Mouse (Mus musculus) hindbrain, embryonic 12.5 days (tissue): Measurements from ENCODE around the gene Tapbp. TPM values are rescaled to one million over a fixed set of nuclear protein-coding genes. Genes with fewer than 3 reads are reported as not detected.

Source experiments
- ATAC-seq: fragments of 200-750 bp; cut with Nextera tagmentation; 2 replicates; pipeline ENCODE4 v1.8.0; 2017; ENCODE audit warnings: moderate TSS enrichment; ENCODE audit not compliant: low FRiP score
- H3K27ac ChIP-seq: fragments of 300-500 bp; sonication (generic); 2 replicates; pipeline ENCODE4 v1.5.1; 2016; ENCODE audit warnings: mild to moderate bottlenecking
- H3K27me3 ChIP-seq: fragments of 300-500 bp; sonication (generic); 2 replicates; pipeline ENCODE4 v1.6.1; 2016; ENCODE audit warnings: mild to moderate bottlenecking
- H3K36me3 ChIP-seq: fragments of 300-500 bp; sonication (generic); 2 replicates; pipeline ENCODE4 v1.6.1; 2016; ENCODE audit warnings: mild to moderate bottlenecking
- H3K4me1 ChIP-seq: fragments of 300-500 bp; sonication (generic); 2 replicates; pipeline ENCODE4 v1.6.1; 2016
- H3K4me2 ChIP-seq: fragments of 300-500 bp; sonication (generic); replicated peaks from 2 replicates; pipeline ENCODE4 v1.6.1; 2016; ENCODE audit warnings: mild to moderate bottlenecking
- H3K4me3 ChIP-seq: fragments of 300-500 bp; sonication (generic); 2 replicates; pipeline ENCODE4 v1.5.1; 2016; ENCODE audit warnings: mild to moderate bottlenecking
- H3K9ac ChIP-seq: fragments of 300-500 bp; sonication (generic); 2 replicates; pipeline ENCODE4 v1.6.1; 2016; ENCODE audit warnings: mild to moderate bottlenecking, moderate library complexity
- H3K9me3 ChIP-seq: fragments of 300-500 bp; sonication (generic); replicated peaks from 2 replicates; pipeline ENCODE4 v1.6.1; 2016; ENCODE audit warnings: mild to moderate bottlenecking
- WGBS: fragments of 180-500 bp; shearing (Covaris S2); methylation state at CpG from one replicate; pipeline ENCODE4 v1.1.7; 2016; 5-methylcytosine and 5-hydroxymethylcytosine counted together
- polyA plus RNA-seq: library from polyadenylated mRNA; unstranded; fragments of >200 nt; fragmentation: Nextera tagmentation; extraction: Ambion mirVana; gene quantifications from 2 replicates; pipeline ENCODE4 v1.2.1, GENCODE M21; 2016

Gene Tapbp
- polyA plus RNA-seq, 1 experiment from 2014 or later: 27.6 TPM

- Histone ChIP-seq H3K27me3 (no peaks in the 10 kb centered on the region), H3K9me3 (no peaks in the 10 kb centered on the region), H3K4me2 (peak within 1 kb of the TSS; percentile 97), H3K36me3 (peaks cover 32% of the 10 kb centered on the region), H3K27ac (peak within 1 kb of the TSS; percentile 92), H3K4me3 (peak within 1 kb of the TSS; percentile 82), H3K9ac (peak within 1 kb of the TSS; percentile 87), H3K4me1 (peaks cover 23% of the 10 kb centered on the region)
- under 1% methylated on average over 68 of the region's 68 CpGs for WGBS
- ATAC-seq: peak; percentile 96
Observed at GRCm38 (mm10) chr17:33909077-33909868, 6.4 kb upstream of the Tapbp start, which contains the start of gene Daxx. Daxx (plus strand) TSS chr17:33909414.

GRCm38 (mm10) chr17:33909869-33910250 is 5.8 kb upstream of the Tapbp start:
- peak overlapping the region; percentile 97 for H3K4me2 ChIP-seq
- ATAC-seq: peak; percentile 5; the same call in 1 of the 2 replicates
- H3K27ac ChIP-seq: peak overlapping the region; percentile 92
- H3K9ac ChIP-seq: peak overlapping the region; percentile 87
- H3K4me1 ChIP-seq: peaks cover 25% of the 10 kb centered on the region
- no peaks in the 10 kb centered on the region for H3K9me3 ChIP-seq
- peak overlapping the region; percentile 82 for H3K4me3 ChIP-seq
- H3K27me3 ChIP-seq: no peaks in the 10 kb centered on the region
- peaks cover 37% of the 10 kb centered on the region for H3K36me3 ChIP-seq
- under 1% methylated on average over 14 of the region's 14 CpGs for WGBS

- H3K36me3 ChIP-seq: peaks cover 41% of the 10 kb centered on the region
- ATAC-seq: no peak
- no peaks in the 10 kb centered on the region for H3K9me3 ChIP-seq
- peak overlapping the region; percentile 97 for H3K4me2 ChIP-seq
- no peaks in the 10 kb centered on the region for H3K27me3 ChIP-seq
- no peak overlapping the region for H3K27ac ChIP-seq
- peak overlapping the region; percentile 87 for H3K9ac ChIP-seq
- WGBS: 57% methylated on average over 11 of the region's 11 CpGs
- peak overlapping the region; percentile 82 for H3K4me3 ChIP-seq
- peaks cover 29% of the 10 kb centered on the region for H3K4me1 ChIP-seq
Observed at GRCm38 (mm10) chr17:33910346-33911051, 5.2 kb upstream of the Tapbp start.

- no peak for ATAC-seq
- H3K27me3 ChIP-seq: no peaks in the 10 kb centered on the region
- no peaks in the 10 kb centered on the region for H3K9me3 ChIP-seq
- WGBS: 92% methylated on average over 31 of the region's 31 CpGs
- no peak overlapping the region for H3K27ac ChIP-seq
- no peak overlapping the region for H3K4me2 ChIP-seq
- H3K36me3 ChIP-seq: peaks cover 41% of the 10 kb centered on the region
- H3K4me1 ChIP-seq: peaks cover 29% of the 10 kb centered on the region
- no peak overlapping the region for H3K4me3 ChIP-seq
- H3K9ac ChIP-seq: no peak overlapping the region
Observed at GRCm38 (mm10) chr17:33911052-33911812, 4.5 kb upstream of the Tapbp start.

- peaks cover 41% of the 10 kb centered on the region for H3K36me3 ChIP-seq
- no peaks in the 10 kb centered on the region for H3K9me3 ChIP-seq
- no peak overlapping the region for H3K27ac ChIP-seq
- no peaks in the 10 kb centered on the region for H3K27me3 ChIP-seq
- ATAC-seq: no peak
- WGBS: 90% methylated on average over 28 of the region's 28 CpGs
- H3K4me1 ChIP-seq: peaks cover 33% of the 10 kb centered on the region
- no peak overlapping the region for H3K4me2 ChIP-seq
- no peak overlapping the region for H3K9ac ChIP-seq
- no peak overlapping the region for H3K4me3 ChIP-seq
Observed at GRCm38 (mm10) chr17:33911813-33912414, 3.8 kb upstream of the Tapbp start.

- Histone ChIP-seq H3K4me2 (no peak overlapping the region), H3K4me1 (peaks cover 33% of the 10 kb centered on the region), H3K27me3 (0 out of 2 replicates have a peak, but pooled peaks cover 4% of the 10 kb centered on the region), H3K4me3 (no peak overlapping the region), H3K27ac (no peak overlapping the region), H3K9me3 (no peaks in the 10 kb centered on the region), H3K9ac (no peak overlapping the region), H3K36me3 (peaks cover 47% of the 10 kb centered on the region)
- ATAC-seq: no peak
- 89% methylated on average over 10 of the region's 10 CpGs for WGBS
Observed at GRCm38 (mm10) chr17:33913264-33913663, 2.4 kb upstream of the Tapbp start.

- peaks cover 37% of the 10 kb centered on the region for H3K4me1 ChIP-seq
- H3K27me3 ChIP-seq: 0 out of 2 replicates have a peak, but pooled peaks cover 9% of the 10 kb centered on the region
- H3K9me3 ChIP-seq: no peaks in the 10 kb centered on the region
- ATAC-seq: no peak
- no peak overlapping the region for H3K9ac ChIP-seq
- H3K27ac ChIP-seq: no peak overlapping the region
- H3K4me2 ChIP-seq: no peak overlapping the region
- peaks cover 47% of the 10 kb centered on the region for H3K36me3 ChIP-seq
- WGBS: 96% methylated on average over 8 of the region's 8 CpGs
- H3K4me3 ChIP-seq: no peak overlapping the region
Observed at GRCm38 (mm10) chr17:33913905-33914304, 1.8 kb upstream of the Tapbp start.

- WGBS: 72% methylated on average over 13 of the region's 13 CpGs
- no peak for ATAC-seq
- Histone ChIP-seq H3K9ac (no peak overlapping the region), H3K9me3 (no peaks in the 10 kb centered on the region), H3K36me3 (peaks cover 47% of the 10 kb centered on the region), H3K4me2 (peak overlapping the region; percentile 46), H3K4me1 (peaks cover 45% of the 10 kb centered on the region), H3K27me3 (0 out of 2 replicates have a peak, but pooled peaks cover 9% of the 10 kb centered on the region), H3K27ac (peak overlapping the region; percentile 30), H3K4me3 (no peak overlapping the region; the same call in 1 of the 2 replicates)
Observed at GRCm38 (mm10) chr17:33914969-33915391, 719 bp upstream of the Tapbp start.

- H3K9me3 ChIP-seq: no peaks in the 10 kb centered on the region
- peaks cover 42% of the 10 kb centered on the region for H3K4me1 ChIP-seq
- peaks cover 43% of the 10 kb centered on the region for H3K36me3 ChIP-seq
- H3K9ac ChIP-seq: peak overlapping the region; percentile 70
- under 1% methylated on average over 14 of the region's 20 CpGs for WGBS
- peak; percentile 14 for ATAC-seq
- H3K4me3 ChIP-seq: peak overlapping the region; percentile 56
- peak overlapping the region; percentile 46 for H3K4me2 ChIP-seq
- H3K27ac ChIP-seq: peak overlapping the region; percentile 89
- H3K27me3 ChIP-seq: 0 out of 2 replicates have a peak, but pooled peaks cover 9% of the 10 kb centered on the region
Observed at GRCm38 (mm10) chr17:33916294-33916693, 595 bp downstream of the Tapbp start.

GRCm38 (mm10) chr17:33916847-33917655 is 1.4 kb downstream of the Tapbp start:
- peaks cover 45% of the 10 kb centered on the region for H3K4me1 ChIP-seq
- peak overlapping the region; percentile 23; the same call in 1 of the 2 replicates for H3K9ac ChIP-seq
- 0 out of 2 replicates have a peak, but pooled peaks cover 9% of the 10 kb centered on the region for H3K27me3 ChIP-seq
- no peak overlapping the region for H3K27ac ChIP-seq
- peak overlapping the region; percentile 46 for H3K4me2 ChIP-seq
- ATAC-seq: no peak
- peak overlapping the region; percentile 56 for H3K4me3 ChIP-seq
- WGBS: 75% methylated on average over 31 of the region's 31 CpGs
- no peaks in the 10 kb centered on the region for H3K9me3 ChIP-seq
- H3K36me3 ChIP-seq: peaks cover 35% of the 10 kb centered on the region
